Mouse (Mus musculus) layer of hippocampus, postnatal 10 days (tissue): ENCODE results near the gene Kmt2e. TPM values are rescaled to one million over a fixed set of nuclear protein-coding genes. Genes with fewer than 3 reads are reported as not detected.

ENCODE experiments used
- DNase-seq, 2 experiments: peaks; one replicate each; pipeline ENCODE4 v3.0.0; 2021; ENCODE audit warnings: low spot score in 2 of 2
- long read RNA-seq: library from polyadenylated mRNA; stranded (forward); transcript quantifications from one replicate; pipeline ENCODE4 v2.0.0, GENCODE M21; 2023
- total RNA-seq, 2 experiments: library from RNA; stranded (reverse); gene quantifications; 2 replicates each; pipeline ENCODE4 v1.2.3; 2021

Kmt2e gene
- total RNA-seq, result 100 to 1,000 TPM; 114 to 131 TPM
- long read RNA-seq, partial matches to known transcripts, result 24 of 32 reads
- long read RNA-seq, other reads (novel, unspliced or antisense), result 8 of 32 reads

GRCm38 (mm10) chr5:23433720-23434597 is at the start of gene Kmt2e:
Kmt2e (plus strand) TSS chr5:23434441.
- DNase-seq, result peak; percentile 96

GRCm38 (mm10) chr5:23385136-23385535 is 49.1 kb upstream of the Kmt2e start:
- no peak for DNase-seq

- no peak for DNase-seq
These were observed 48.5 kb upstream of the Kmt2e start for GRCm38 (mm10) chr5:23385763-23386217.

GRCm38 (mm10) chr5:23386562-23387312 is 47.5 kb upstream of the Kmt2e start:
- peak; percentile 73 to 75 for DNase-seq

- no peak for DNase-seq
These were observed 47.0 kb upstream of the Kmt2e start for GRCm38 (mm10) chr5:23387313-23387666.

GRCm38 (mm10) chr5:23388091-23388490 is 46.1 kb upstream of the Kmt2e start:
- DNase-seq, result no peak

- no peak for DNase-seq
These were observed 44.5 kb upstream of the Kmt2e start for GRCm38 (mm10) chr5:23389601-23390305.

GRCm38 (mm10) chr5:23391714-23392113 is 42.5 kb upstream of the Kmt2e start:
- DNase-seq, result no peak

GRCm38 (mm10) chr5:23393870-23394269 is 40.4 kb upstream of the Kmt2e start:
- DNase-seq, result no peak

- no peak for DNase-seq
These were observed 39.7 kb upstream of the Kmt2e start for GRCm38 (mm10) chr5:23394366-23395145.

- DNase-seq, result no peak
These were observed 38.5 kb upstream of the Kmt2e start for GRCm38 (mm10) chr5:23395721-23396120.

- no peak for DNase-seq
These were observed 37.5 kb upstream of the Kmt2e start for GRCm38 (mm10) chr5:23396756-23397155.

GRCm38 (mm10) chr5:23400156-23400555 is 34.1 kb upstream of the Kmt2e start:
- no peak for DNase-seq

GRCm38 (mm10) chr5:23400868-23401267 is 33.4 kb upstream of the Kmt2e start:
- no peak for DNase-seq

GRCm38 (mm10) chr5:23401368-23401767 is 32.9 kb upstream of the Kmt2e start:
- DNase-seq, result no peak

GRCm38 (mm10) chr5:23401999-23402398 is 32.2 kb upstream of the Kmt2e start:
- no peak for DNase-seq

GRCm38 (mm10) chr5:23403161-23403560 is 31.1 kb upstream of the Kmt2e start:
- no peak for DNase-seq

GRCm38 (mm10) chr5:23405666-23406404 is 28.4 kb upstream of the Kmt2e start:
- DNase-seq, result no peak

- DNase-seq, result no peak
These were observed 27.9 kb upstream of the Kmt2e start for GRCm38 (mm10) chr5:23406405-23406745.

GRCm38 (mm10) chr5:23408106-23408505 is 26.1 kb upstream of the Kmt2e start:
- DNase-seq, result no peak
